Mouse (Mus musculus) CH12.LX (cell line): ENCODE data around the gene Tmem43. TPM values are rescaled to one million over a fixed set of nuclear protein-coding genes. Genes with fewer than 3 reads are reported as not detected.

Experiments
- DNase-seq: peaks from one replicate; pipeline ENCODE4 v3.0.0-alpha.2; 2013; ENCODE audit errors: extremely low read depth
- H3K27ac ChIP-seq: 2 replicates; pipeline ENCODE4 v1.5.1; 2012; ENCODE audit warnings: low read depth, mild to moderate bottlenecking, control low read depth, moderate library complexity; ENCODE audit not compliant: insufficient read depth
- H3K27me3 ChIP-seq: replicated peaks from 2 replicates; pipeline ENCODE3; 2012; ENCODE audit warnings: inconsistent platforms
- H3K36me3 ChIP-seq, 2 experiments: replicated peaks in 1 of 2; 2 replicates each; pipeline versions ENCODE3 to v1.6.1; 2012; ENCODE audit warnings: inconsistent platforms in 1 of 2, low read length in 1 of 2, mild to moderate bottlenecking in 1 of 2, mixed read lengths in 1 of 2, moderate library complexity in 1 of 2; ENCODE audit not compliant: control insufficient read depth in 1 of 2, insufficient read depth in 1 of 2
- H3K4me1 ChIP-seq, 2 experiments: 2 replicates each; pipeline ENCODE4 v1.6.1; 2012; ENCODE audit warnings: inconsistent platforms in 1 of 2, moderate library complexity in 1 of 2; ENCODE audit not compliant: insufficient read depth in 2 of 2, control insufficient read depth in 1 of 2
- H3K4me2 ChIP-seq: 2 replicates; pipeline ENCODE4 v1.6.1; 2012; ENCODE audit warnings: low read depth, mild to moderate bottlenecking, control low read depth; ENCODE audit not compliant: poor library complexity, insufficient read depth, severe bottlenecking
- H3K4me3 ChIP-seq, 3 experiments: fragments of 150-350 bp in 1 of 3; sonication (generic) in 1 of 3; replicated peaks in 1 of 3; 2 replicates each; pipeline versions ENCODE3 to v1.5.1; 2011 to 2012; ENCODE audit warnings: low read depth in 2 of 3, low read length in 2 of 3, mild to moderate bottlenecking in 2 of 3, moderate library complexity in 2 of 3, control low read depth in 1 of 3, improper control_type of control experiment in 1 of 3, inconsistent platforms in 1 of 3, mixed read lengths in 1 of 3; ENCODE audit not compliant: poor library complexity in 1 of 3
- H3K79me2 ChIP-seq: replicated peaks from 2 replicates; pipeline ENCODE4 v1.6.1; 2012; ENCODE audit warnings: mild to moderate bottlenecking, moderate library complexity; ENCODE audit not compliant: control insufficient read depth, poor library complexity, insufficient read depth, severe bottlenecking; ENCODE audit errors: extremely low read depth
- H3K9ac ChIP-seq: 2 replicates; pipeline ENCODE4 v1.6.1; 2012; ENCODE audit warnings: low read depth, mild to moderate bottlenecking, control low read depth, moderate library complexity; ENCODE audit not compliant: insufficient read depth
- H3K9me3 ChIP-seq: replicated peaks from 2 replicates; pipeline ENCODE3; 2012; ENCODE audit warnings: low read length, inconsistent platforms, mixed read lengths
- E2F4 ChIP-seq: IDR thresholded peaks from 2 replicates; pipeline ENCODE4 v1.6.1; 2011; ENCODE audit warnings: low read depth, low read length, improper control_type of control experiment; ENCODE audit not compliant: insufficient replicate concordance
- EP300 ChIP-seq: IDR thresholded peaks from 2 replicates; pipeline ENCODE4 v1.6.1; 2011; ENCODE audit warnings: low read length, improper control_type of control experiment
- GABPA ChIP-seq: IDR thresholded peaks from 2 replicates; pipeline ENCODE4 v1.6.1; 2012; ENCODE audit warnings: low read depth, low read length, improper control_type of control experiment, inconsistent platforms; ENCODE audit not compliant: insufficient replicate concordance
- IRF4 ChIP-seq: IDR thresholded peaks from 2 replicates; pipeline ENCODE4 v1.6.1; 2014; ENCODE audit warnings: low read depth, mild to moderate bottlenecking, inconsistent platforms, low read length, improper control_type of control experiment
- KAT2A ChIP-seq: IDR thresholded peaks from 2 replicates; pipeline ENCODE4 v1.6.1; 2012; ENCODE audit warnings: low read length, improper control_type of control experiment, inconsistent platforms; ENCODE audit not compliant: insufficient replicate concordance
- MEF2A ChIP-seq: IDR thresholded peaks from 2 replicates; pipeline ENCODE4 v1.6.1; 2014; ENCODE audit warnings: low read depth, mild to moderate bottlenecking, inconsistent platforms, low read length, improper control_type of control experiment, borderline replicate concordance
- MYC ChIP-seq: IDR thresholded peaks from 2 replicates; pipeline ENCODE4 v1.6.1; 2011; ENCODE audit warnings: low read depth, mild to moderate bottlenecking, improper control_type of control experiment, low read length
- PAX5 ChIP-seq: IDR thresholded peaks from 2 replicates; pipeline ENCODE4 v1.6.1; 2012; ENCODE audit warnings: low read length, inconsistent platforms, mixed read lengths
- TCF12 ChIP-seq: IDR thresholded peaks from 2 replicates; pipeline ENCODE4 v1.6.1; 2014; ENCODE audit warnings: low read depth, mild to moderate bottlenecking, inconsistent platforms, low read length, improper control_type of control experiment
- UBTF ChIP-seq: IDR thresholded peaks from 2 replicates; pipeline ENCODE4 v1.6.1; 2012; ENCODE audit warnings: low read depth, mild to moderate bottlenecking, inconsistent platforms, low read length, improper control_type of control experiment, moderate library complexity
- USF1 ChIP-seq: IDR thresholded peaks from 2 replicates; pipeline ENCODE4 v1.6.1; 2014; ENCODE audit warnings: low read depth, mild to moderate bottlenecking, inconsistent platforms, low read length, improper control_type of control experiment
- USF2 ChIP-seq: conservative IDR thresholded peaks from 2 replicates; pipeline ENCODE4 v1.6.1; 2011; ENCODE audit warnings: low read depth, low read length, improper control_type of control experiment
- ZMIZ1 ChIP-seq: IDR thresholded peaks from 2 replicates; pipeline ENCODE4 v1.6.1; 2012; ENCODE audit warnings: low read depth, mild to moderate bottlenecking, inconsistent platforms, low read length, improper control_type of control experiment
- dilution Hi-C: fragments of 300-500 bp; cut with MboI; formaldehyde crosslinking; loops from 2 replicates; pipeline ENCODE4 v1.14.3; 2020; ENCODE audit warnings: low sequenced_read_pairs; ENCODE audit not compliant: extremely low pct_unique_long_range_greater_than_20kb, extremely low pct_ligation_motif_present
- in situ Hi-C: fragments of 300-500 bp; cut with MboI; formaldehyde crosslinking; loops from 3 replicates; pipeline ENCODE4 v1.14.3; 2019; ENCODE audit warnings: low sequenced_read_pairs, low pct_ligation_motif_present, low pct_unique_long_range_greater_than_20kb, mixed read lengths
- polyA plus RNA-seq: library from polyadenylated mRNA; unstranded; fragments of >175 nt; gene quantifications from 2 replicates; pipeline ENCODE4 v1.2.1, GENCODE M21; 2012; ENCODE audit warnings: low read depth; ENCODE audit not compliant: insufficient read length
- total RNA-seq, 2 experiments: library from RNA; depleted of rRNA; stranded (reverse); fragments of 300-350 nt in 1 of 2; fragments of >200 nt in 1 of 2; gene quantifications; 2 replicates each; pipeline ENCODE4 v1.2.3; 2012 to 2014

The Tmem43 gene
- total and polyA plus RNA-seq, 3 experiments: 19.2 to 29.7 (median 25.0) TPM

DNA sequence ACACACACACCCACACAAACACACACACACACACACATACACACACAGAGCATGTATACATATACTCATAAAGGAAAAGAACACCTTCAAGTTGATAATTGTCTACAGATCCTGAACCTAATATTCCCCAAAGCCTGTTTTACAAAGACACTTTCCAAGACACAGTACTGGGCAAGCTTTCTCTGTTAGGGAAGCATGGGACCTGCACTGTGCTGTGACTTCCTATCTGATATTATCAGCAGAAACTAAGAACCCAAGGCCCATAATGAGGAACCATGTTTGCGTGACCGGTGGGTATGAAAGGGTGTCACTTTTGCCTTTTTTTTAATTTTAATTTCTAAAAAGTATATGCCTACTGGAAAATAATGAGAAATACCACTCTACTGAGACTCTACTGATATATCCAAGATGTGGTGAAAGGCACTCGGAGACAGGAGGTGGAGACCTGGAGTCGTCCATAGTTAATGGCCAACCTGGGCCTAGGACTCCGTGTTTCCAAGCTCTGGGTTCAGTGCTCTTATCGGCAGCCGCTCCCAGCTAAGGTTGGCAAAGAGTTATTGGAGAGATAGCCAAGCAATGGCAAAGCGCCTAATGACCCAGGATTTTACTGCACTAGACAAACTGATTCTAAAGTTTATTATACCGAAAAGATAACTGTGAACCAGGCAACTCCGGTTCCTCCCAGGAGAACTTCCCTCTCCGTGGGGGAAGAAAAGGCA, 62.7 kb downstream of the Tmem43 start:
- dilution Hi-C loops: no loop called here
- H3K4me1 ChIP-seq: no peaks in the 10 kb centered on the region

More for the DNA sequence above, 62.7 kb downstream of the Tmem43 start:
- no peaks in the 10 kb centered on the region; the same call in 1 of the 2 replicates for H3K79me2 ChIP-seq
- H3K4me3 ChIP-seq: no peak overlapping the region
- no peaks in the 10 kb centered on the region for H3K36me3 ChIP-seq
- H3K4me2 ChIP-seq: no peak overlapping the region
- H3K9ac ChIP-seq: no peak overlapping the region
- in situ Hi-C loops: loop anchor here (25.0 kb wide), 1 partner anchor 526 kb away; no protein-coding TSS in a partner anchor
- no peak for DNase-seq
- H3K9me3 ChIP-seq: no peaks in the 10 kb centered on the region
- no peak for TF ChIP-seq GABPA
- no peak for TF ChIP-seq UBTF
- no peak for TF ChIP-seq MEF2A
- TF ChIP-seq USF2: no peak
- TF ChIP-seq ZMIZ1: no peak
- no peak for TF ChIP-seq EP300
- no peak for TF ChIP-seq KAT2A
- TF ChIP-seq IRF4: no peak
- no peak for TF ChIP-seq TCF12
- TF ChIP-seq MYC: no peak
- no peak for TF ChIP-seq USF1
- TF ChIP-seq E2F4: no peak
- TF ChIP-seq PAX5: no peak
- H3K27ac ChIP-seq: no peak overlapping the region
- H3K27me3 ChIP-seq: no peaks in the 10 kb centered on the region

Other genes with a start within 250 kb of the Tmem43 start
- not detected in 2 replicates for gene Wnt7a, start 62.3 kb upstream of the Tmem43 start, total RNA-seq (2012; rRNA removed)
- gene Wnt7a, start 62.3 kb upstream of the Tmem43 start, total RNA-seq (2014; rRNA removed): not detected in 2 replicates
- gene Wnt7a, start 62.3 kb upstream of the Tmem43 start, polyA plus RNA-seq: not detected in 2 replicates
- 30.1 and 40.8 TPM in 2 replicates for gene Chchd4, start 157 bp upstream of the Tmem43 start, total RNA-seq (2012; rRNA removed)
- 49.7 and 56.5 TPM in 2 replicates for gene Chchd4, start 157 bp upstream of the Tmem43 start, total RNA-seq (2014; rRNA removed)
- 41.4 and 45.0 TPM in 2 replicates for gene Chchd4, start 157 bp upstream of the Tmem43 start, polyA plus RNA-seq
- gene Xpc, start 42.2 kb downstream of the Tmem43 start, total RNA-seq (2012; rRNA removed): 10.5 and 11.7 TPM in 2 replicates
- gene Xpc, start 42.2 kb downstream of the Tmem43 start, total RNA-seq (2014; rRNA removed): 6.7 and 7.8 TPM in 2 replicates
- 8.2 and 10.9 TPM in 2 replicates for gene Xpc, start 42.2 kb downstream of the Tmem43 start, polyA plus RNA-seq
- 148 and 195 TPM in 2 replicates for gene Lsm3, start 42.2 kb downstream of the Tmem43 start, total RNA-seq (2012; rRNA removed)
- gene Lsm3, start 42.2 kb downstream of the Tmem43 start, total RNA-seq (2014; rRNA removed): 509 and 526 TPM in 2 replicates
- 248 and 258 TPM in 2 replicates for gene Lsm3, start 42.2 kb downstream of the Tmem43 start, polyA plus RNA-seq
- gene Slc6a6, start 210.3 kb downstream of the Tmem43 start, total RNA-seq (2012; rRNA removed): 28.9 and 31.3 TPM in 2 replicates
- gene Slc6a6, start 210.3 kb downstream of the Tmem43 start, total RNA-seq (2014; rRNA removed): 28.4 and 30.1 TPM in 2 replicates
- 42.6 and 56.0 TPM in 2 replicates for gene Slc6a6, start 210.3 kb downstream of the Tmem43 start, polyA plus RNA-seq